Mouse (Mus musculus): Measurements from ENCODE around the gene Dclk3.

Dclk3 gene

DNA sequence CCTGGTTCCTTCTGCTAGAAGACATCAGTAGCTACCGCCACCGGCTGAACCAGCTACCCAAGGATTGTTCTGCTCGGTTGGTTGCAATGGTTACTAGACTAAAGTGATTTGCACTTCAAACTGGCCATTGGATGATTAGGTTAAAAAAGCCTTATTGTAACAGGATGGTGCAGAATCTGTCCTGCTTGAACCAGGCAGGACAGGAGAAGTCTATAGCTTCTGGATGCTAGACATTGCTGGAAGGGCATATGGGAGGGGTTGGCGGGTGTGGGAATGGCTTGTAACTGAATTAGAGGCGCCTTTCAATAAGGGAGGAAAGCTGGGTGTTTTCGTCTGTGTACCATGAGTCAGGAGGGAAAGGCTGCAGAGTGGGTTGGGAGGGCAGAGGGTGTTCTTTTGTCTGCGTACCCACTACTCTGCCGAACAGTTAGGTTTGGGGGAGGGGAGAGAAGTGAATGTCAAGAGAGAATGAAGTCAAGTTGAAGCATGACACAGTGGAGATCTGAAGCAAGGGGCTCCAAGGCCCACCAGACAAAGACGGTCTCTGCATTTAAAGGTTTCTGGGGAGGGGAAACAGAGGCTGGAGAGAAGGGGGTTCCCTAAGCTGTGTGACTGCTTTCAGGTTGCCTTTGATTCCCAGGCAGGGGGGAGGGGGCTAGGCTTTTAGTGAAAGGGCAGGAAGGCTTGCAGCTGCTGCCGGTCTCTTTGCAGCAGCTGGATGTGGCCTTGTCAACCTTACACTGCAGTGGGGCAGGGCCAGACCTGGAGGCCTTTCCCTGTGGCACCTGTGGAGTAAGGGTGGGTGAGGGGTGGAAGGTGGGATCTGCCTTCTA is 48.0 kb downstream of the Dclk3 start:
- in situ Hi-C loops (cut with MboI, MseI): no loop called here

DNA sequence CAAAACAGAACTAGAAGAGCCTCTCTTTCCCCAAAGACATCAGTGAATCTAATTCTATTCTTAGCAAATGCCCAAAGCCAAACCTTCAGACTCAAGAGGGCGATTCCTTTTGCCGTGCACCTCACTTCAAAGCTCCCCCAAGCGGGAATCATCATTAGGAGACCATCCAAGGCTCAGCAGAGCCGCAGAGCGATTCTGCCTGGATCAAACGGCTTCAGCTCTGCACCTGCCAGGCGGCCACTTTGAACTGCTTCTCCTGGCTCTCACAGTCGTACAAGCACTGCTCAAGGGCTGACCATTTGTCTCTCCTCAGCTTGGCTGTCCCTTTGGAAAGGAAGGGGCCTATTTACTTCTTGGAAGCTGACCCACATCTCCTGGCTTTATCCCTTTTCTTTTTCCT is 51.7 kb downstream of the Dclk3 start:
- in situ Hi-C loops (cut with MboI, MseI): loop anchor here (5.0 kb wide), 1 partner anchor 427 kb away; no protein-coding TSS in a partner anchor

DNA sequence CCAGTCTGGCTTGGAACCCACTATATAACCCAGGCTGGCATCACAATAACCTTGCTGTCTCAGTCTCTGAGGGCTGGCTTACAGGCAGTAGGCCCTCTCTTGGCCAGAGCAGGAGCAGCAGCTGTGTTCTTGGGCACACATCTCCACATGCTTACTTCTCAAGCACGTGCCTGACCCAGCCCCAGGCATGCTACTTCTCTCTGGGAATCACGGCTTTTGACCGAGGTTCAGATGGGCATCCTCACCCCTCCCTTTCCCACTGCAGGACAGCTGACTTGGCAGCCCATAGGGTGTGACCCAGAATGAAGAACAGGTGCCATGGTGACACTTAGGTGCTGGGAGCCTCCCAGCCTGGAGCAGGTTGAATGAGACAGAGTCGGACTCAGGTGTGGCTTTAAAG is 52.4 kb downstream of the Dclk3 start:
- in situ Hi-C loops (cut with MboI, MseI): loop anchor here (5.0 kb wide), 1 partner anchor 426 kb away; no protein-coding TSS in a partner anchor

DNA sequence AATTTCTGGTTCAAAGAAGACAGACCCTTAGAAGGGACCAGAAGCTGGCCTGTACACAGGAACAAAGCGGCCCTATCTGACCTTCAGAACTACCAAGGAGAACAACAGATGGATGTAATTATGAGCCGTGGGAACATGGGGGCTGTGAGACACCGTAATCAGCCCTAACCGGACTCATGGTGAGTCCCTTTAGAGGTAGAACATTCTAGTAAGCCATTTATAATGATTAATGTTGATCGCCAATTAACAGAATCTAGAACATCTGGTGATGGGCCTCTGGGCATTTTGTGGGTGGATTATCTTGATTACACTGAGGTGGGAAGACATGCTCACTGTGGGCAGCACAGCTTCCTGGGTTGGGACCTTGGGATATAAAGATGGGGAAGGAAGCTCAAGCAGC is 54.6 kb downstream of the Dclk3 start:
- in situ Hi-C loops (cut with MboI, MseI): loop anchor here (5.0 kb wide), 1 partner anchor 424 kb away; no protein-coding TSS in a partner anchor

DNA sequence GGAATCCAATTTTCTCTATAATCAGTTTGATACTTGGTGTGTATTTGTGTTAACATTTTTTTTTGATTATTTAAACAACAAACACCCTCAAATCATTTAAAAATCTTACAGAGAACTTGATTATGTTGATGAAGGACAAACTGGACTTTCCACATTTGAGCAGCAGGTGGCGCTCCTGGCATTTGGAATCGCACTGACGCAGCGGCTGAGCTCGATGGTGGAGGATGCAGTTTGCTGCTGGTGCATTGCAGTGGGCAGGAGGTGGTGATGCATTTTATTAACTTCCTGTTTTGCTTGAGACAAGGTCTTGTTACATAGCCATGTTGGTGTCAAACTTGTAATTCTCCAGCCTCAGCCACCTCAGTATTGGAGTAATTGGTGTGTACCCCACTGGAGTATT is 56.7 kb downstream of the Dclk3 start:
- in situ Hi-C loops (cut with MboI, MseI): no loop called here

DNA sequence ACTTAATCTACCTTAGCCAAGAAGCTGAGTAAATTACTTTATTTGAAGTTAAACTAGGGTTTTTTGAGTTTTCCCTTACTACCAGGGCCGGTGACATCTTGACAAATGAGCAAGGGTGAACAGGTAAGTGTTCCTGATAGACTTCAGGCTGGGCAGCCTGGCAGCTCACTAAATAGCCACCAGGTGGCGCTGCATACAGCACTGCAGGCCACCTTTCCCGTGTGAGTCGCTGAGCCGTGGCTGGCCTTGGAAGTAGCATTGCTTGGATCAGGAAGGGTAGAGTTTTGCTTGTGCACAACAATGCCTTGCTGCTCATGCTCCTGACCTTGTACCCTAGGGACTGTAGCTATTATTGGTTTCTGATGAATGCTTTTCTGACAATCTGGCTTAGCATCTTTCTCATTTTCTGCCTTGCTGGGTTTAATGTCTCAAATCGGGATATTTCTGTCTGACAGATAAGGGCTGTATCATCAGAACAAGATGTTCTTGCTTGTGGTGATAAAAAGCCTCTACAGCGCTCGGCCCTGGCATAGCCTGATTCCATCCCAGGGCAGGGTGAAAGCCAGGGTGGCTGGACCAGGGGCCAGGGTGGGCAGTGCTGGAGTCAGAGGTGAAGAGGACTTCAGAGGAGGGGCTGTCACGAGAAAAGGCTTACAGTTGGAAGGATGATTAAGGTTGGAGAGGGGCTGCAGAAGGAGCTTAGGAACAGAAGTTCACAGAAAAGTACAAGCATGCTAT is 58.4 kb downstream of the Dclk3 start:
- in situ Hi-C loops (cut with MboI, MseI): no loop called here

DNA sequence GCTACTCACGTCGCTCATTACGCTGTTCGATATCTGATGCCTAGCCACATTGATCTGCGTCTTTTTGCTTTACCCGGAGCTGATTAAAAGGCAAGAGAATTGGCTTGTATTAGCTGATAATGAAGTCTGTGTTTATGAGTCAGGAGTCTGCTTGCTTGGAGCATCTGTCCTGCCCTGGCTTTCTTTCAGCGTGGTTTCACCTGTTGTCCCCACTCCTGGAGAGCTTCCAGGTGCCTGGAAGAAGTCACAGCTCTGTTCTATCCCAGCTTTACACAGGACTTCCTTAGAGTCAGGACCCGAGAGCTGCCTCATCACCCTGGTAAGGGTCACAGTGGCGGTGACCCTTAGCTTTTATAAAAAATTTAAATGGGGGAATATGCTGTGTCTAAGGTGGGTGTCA is 61.3 kb downstream of the Dclk3 start:
- in situ Hi-C loops (cut with MboI, MseI): no loop called here

DNA sequence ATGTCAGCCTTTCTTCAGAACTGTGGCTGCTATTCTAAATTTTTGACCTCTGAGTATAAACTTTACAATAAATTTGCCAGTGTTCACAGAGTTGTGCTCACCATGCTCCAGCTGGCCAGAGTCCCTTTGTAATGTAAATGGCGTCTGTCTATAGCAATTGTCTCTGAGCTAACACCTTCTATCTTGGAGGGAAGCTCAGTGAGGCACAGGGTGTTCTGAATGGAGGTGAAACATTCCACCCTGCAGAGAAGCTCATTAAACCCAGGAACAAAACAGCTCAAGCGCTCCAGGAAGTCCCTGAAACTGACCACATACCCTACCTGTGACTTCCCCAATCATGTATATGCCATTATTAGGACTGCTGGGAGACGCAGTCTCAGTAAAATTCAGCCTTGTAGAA is 67.2 kb downstream of the Dclk3 start:
- in situ Hi-C loops (cut with MboI, MseI): no loop called here

DNA sequence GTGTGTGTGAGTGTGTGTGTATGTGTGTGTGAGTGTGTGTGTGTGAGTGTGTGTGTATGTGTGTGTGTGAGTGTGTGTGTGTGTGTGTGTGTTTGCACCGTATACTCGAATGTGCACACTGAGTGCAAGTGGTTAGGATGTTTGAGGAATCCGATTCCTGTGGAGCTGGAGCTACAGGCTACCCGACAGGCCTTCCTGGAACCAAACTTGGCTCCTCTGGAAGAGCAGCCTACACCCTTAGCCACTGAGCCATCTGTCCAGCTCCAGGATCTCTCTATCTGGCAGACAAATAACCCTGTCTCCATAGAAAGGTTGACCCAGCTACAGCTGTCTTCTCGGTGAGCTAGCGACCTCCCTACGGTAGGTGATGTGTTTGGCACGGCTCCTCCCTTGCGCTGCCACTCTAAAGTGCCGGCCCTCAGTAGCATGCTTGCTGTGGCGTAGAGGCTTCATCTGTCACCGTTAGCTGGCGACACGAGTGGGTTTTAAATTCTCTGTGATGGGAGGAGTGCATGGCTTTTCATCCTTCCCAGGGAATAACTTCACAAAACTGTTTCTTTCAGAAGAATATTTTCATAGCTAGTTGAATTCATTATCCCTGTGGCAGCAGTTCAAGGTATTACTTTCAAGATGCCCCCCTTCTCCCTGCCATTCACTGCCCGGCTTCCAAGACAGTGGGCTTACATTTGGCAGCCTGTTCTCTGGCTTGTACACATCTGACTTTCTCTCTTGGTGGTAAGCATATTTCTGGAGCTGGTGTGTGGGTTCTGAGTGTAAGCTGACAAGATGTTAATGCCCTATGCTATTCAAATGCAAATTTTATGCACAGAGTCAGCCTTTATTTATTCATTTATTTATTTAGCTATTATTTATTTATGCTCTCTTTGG is 75.9 kb downstream of the Dclk3 start:
- in situ Hi-C loops (cut with MboI, MseI): no loop called here

DNA sequence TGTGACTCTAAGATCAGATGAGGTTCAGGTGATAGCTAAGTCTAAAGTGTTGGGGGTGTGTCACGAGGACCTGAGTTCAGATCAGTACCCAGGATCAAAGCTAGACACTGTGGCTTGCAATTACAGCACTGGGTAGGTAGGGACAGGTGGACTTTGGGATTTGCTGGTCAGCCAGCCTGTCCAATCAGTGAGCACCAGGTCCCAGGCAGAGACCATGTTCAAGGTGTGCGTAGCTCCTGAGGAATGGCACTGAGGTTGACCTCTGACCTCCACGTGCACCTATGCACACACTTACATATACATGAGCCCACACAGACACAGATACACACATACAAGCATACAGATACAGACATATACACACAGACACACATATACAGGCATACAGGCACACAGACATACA is 76.7 kb downstream of the Dclk3 start:
- in situ Hi-C loops (cut with MboI, MseI): no loop called here

DNA sequence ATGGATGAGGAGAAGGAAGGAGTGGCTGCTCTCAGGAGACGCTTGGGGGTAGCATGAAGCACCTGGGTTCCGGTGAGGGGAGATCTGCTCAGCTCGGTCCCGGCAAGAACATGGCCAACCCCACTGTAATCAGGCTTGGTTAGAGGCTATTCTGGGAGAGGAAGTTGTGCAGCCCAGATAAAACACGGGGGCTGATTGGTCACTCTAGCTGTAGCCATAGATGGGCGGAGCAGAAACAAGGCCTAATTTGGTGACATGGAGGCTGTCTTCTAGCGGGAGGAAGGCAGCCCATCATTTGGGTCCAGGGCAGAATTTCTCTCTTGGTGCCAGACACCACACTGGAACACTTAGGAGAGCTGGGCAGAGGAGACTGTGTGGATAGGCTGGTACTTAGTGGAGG is 83.3 kb downstream of the Dclk3 start:
- in situ Hi-C loops (cut with MboI, MseI): no loop called here

DNA sequence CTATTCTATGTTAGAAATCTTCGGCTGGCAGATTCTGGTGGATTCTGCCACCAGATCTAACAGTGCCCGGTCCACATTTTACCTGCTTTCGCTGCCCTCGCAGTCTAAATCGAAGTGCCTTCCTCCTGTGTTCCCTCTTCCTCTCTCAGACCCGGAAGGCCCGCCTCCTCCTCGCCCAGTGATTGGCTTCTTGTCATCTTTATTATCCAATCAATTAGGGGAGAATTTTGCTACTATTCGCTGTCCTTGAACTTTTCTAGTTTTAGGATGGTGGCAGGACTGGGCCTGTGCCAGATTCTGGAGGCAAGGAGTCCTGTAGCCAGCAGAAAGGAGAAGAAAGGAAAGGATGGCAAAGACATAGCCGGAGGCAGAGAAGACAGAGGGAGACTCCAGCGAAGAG is 84.2 kb downstream of the Dclk3 start:
- in situ Hi-C loops (cut with MboI, MseI): no loop called here

DNA sequence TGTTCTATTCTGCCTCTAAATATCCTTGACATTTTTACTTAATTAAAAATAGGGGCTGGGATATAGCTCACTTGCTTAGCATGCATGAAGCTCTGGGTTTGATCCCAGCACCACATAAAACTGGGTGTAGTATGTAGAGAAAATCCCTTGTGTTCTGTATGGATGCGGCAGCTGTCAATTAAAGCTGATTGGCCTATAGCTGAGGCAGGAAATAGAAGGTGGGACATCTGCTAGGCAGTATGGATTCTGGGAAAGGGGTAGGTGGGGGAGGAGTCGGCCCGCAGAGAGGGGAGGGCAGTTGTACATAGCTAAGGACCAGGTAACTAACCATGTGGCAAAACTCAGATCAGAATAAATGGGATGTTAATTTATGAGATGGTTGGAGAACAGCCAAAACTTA is 85.0 kb downstream of the Dclk3 start:
- in situ Hi-C loops (cut with MboI, MseI): no loop called here

DNA sequence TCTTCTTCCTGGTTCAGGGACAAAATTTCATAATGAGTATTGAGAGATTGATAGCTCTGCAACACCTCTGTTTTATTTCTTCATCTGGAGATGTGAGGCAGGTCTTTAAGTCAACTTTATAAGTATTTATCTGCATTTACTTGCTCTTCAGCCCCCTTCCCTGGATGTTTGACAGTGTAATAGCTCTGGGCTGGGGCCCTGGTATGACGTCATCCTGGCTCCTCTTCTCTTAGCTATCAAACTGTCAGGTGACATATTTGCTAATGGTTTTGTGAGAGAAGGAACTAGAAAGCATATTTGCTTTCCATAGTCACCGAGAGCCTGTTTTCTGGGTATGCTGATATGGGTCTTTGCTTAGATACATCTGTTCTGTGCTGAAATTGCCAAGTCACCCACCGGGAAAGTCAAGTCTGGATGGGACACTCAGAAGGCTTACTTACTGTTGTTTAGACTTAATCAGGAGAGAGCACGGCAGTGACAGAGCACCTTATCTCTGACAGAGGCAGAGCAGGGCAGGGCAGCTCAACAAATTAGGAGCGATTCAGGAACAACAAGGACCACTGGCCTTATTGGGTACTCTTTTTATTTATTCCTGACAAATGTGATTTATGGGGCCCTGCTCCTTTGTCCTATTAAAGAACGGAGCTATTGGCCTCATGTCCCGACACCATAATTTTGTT is 96.0 kb downstream of the Dclk3 start:
- in situ Hi-C loops (cut with MboI, MseI): loop anchor here (5.0 kb wide), 1 partner anchor 1647 kb away; no protein-coding TSS in a partner anchor

DNA sequence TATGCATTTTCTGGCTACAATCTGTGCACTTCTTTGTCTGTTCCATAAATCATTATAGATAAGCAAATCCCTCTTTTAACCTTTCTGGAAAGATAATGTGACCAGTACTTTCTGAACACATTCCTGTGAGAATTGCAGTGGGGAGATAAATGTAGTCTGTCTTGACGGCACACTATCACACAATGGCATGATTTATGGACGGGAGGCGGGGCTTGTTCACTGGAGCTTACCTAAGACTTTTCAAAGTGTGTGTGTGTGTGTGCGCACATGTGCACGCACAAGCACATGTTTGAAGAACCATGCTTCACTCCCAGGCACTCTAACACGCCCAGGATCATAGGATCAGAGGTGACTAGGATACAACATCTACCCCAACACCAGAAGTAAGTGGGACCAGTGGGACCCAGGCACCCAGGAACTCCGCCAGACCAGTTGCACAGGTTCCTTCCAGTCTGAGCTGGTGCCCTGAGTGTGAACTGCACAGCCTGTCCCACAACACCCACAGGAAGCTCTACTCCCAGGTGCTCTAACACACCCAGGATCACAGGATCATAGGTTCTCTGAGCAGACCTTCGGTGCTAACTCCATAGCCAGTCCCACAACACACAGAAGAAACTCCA is 96.7 kb downstream of the Dclk3 start:
- in situ Hi-C loops (cut with MboI, MseI): loop anchor here (5.0 kb wide), 1 partner anchor 1647 kb away; no protein-coding TSS in a partner anchor

All from regulatory T cell (primary cell).